Mouse (Mus musculus): ENCODE measurements at regions not wholly inside any gene's neighbourhood (a gene's known extent, or its start where the extent isn't known, plus 50 kb on each side); places are given as distances from the start of the nearest gene placed in this dataset.

- DNase-seq, result no peak
Measured at GRCm38 (mm10) chr14:104661696-104662095, 139.3 kb upstream of the Rnf219 start.

GRCm38 (mm10) chr14:104658751-104659150 is 136.3 kb upstream of the Rnf219 start:
- no peak for DNase-seq

GRCm38 (mm10) chr14:104649980-104650379 is 127.5 kb upstream of the Rnf219 start:
- DNase-seq, result no peak

- DNase-seq, result no peak
Measured at GRCm38 (mm10) chr14:104644626-104645025, 122.2 kb upstream of the Rnf219 start.

GRCm38 (mm10) chr14:104642783-104643182 is 120.3 kb upstream of the Rnf219 start:
- DNase-seq, result no peak

GRCm38 (mm10) chr14:104639300-104639699 is 116.9 kb upstream of the Rnf219 start:
- DNase-seq, result no peak

- no peak for DNase-seq
Measured at GRCm38 (mm10) chr14:104611467-104611866, 89.0 kb upstream of the Rnf219 start.

- no peak for DNase-seq
Measured at GRCm38 (mm10) chr14:104610378-104610777, 87.9 kb upstream of the Rnf219 start.

- DNase-seq, result no peak
Measured at GRCm38 (mm10) chr14:104594851-104595250, 72.4 kb upstream of the Rnf219 start.
